Mouse (Mus musculus) brain, embryonic 18.5 days (tissue): ENCODE data around the gene Plcl2.

Experiments
- DNase-seq: peaks from one replicate; pipeline ENCODE4 v3.0.0-alpha.2; 2012; ENCODE audit warnings: low read depth, low spot score

Plcl2 gene

GRCm38 (mm10) chr17:50735382-50735954, 226.3 kb downstream of the Plcl2 start:
- DNase-seq: no peak

GRCm38 (mm10) chr17:50735955-50736533, 226.8 kb downstream of the Plcl2 start:
- DNase-seq: no peak

- DNase-seq: no peak
These were observed 227.9 kb downstream of the Plcl2 start for GRCm38 (mm10) chr17:50737068-50737467.
